Mouse (Mus musculus): ENCODE measurements at regions not wholly inside any gene's neighbourhood (a gene's known extent, or its start where the extent isn't known, plus 50 kb on each side); places are given as distances from the start of the nearest gene placed in this dataset.

DNA sequence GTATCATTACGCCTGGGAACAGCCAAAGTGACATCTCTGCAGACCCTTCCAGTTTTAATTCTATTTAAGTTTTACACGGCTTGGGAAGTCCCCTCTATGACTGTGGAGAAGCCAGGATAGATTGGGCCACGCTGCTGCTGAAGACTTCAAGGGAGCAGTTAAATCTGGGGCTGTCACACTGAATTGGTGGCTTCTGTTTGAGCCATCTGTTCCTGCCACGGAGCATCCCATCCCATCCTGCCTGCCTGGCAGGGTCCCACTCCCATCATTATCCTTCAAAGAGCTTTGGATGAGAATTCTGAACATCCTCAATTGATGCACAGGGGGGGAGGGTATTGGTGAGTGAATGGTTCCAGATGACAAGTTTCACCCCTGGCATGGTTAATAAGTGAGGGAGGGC is 154.4 kb upstream of the Plpp4 start:
- TF ChIP-seq CTCF (IDR thresholded peaks at IDR 0.05; ENCODE audit: insufficient read depth, low read depth, low read length) (no peak), POLR2A (IDR thresholded peaks at IDR 0.05; ENCODE audit: insufficient read depth, low read depth, low read length) (no peak)
